Mouse (Mus musculus) embryonic facial prominence, embryonic 15.5 days (tissue): Measurements from ENCODE around the gene Foxd2. TPM values are rescaled to one million over a fixed set of nuclear protein-coding genes. Genes with fewer than 3 reads are reported as not detected.
A peak's percentile ranks its signal among the peaks of the same experiment; 100 is the strongest.

Experiments
- ATAC-seq: fragments of 200-750 bp; cut with Nextera tagmentation; 2 replicates; pipeline ENCODE4 v1.8.0; 2017; ENCODE audit warnings: low read depth, moderate TSS enrichment; ENCODE audit not compliant: insufficient number of reproducible peaks, low FRiP score, low TSS enrichment
- H3K27ac ChIP-seq: fragments of 300-500 bp; sonication (generic); replicated peaks from 2 replicates; pipeline ENCODE4 v1.5.1; 2015; ENCODE audit warnings: mild to moderate bottlenecking, inconsistent platforms
- H3K27me3 ChIP-seq: fragments of 300-500 bp; sonication (generic); 2 replicates; pipeline ENCODE4 v1.6.1; 2015; ENCODE audit warnings: inconsistent platforms
- H3K36me3 ChIP-seq: fragments of 300-500 bp; sonication (generic); 2 replicates; pipeline ENCODE4 v1.6.1; 2015; ENCODE audit warnings: mild to moderate bottlenecking, inconsistent platforms
- H3K4me1 ChIP-seq: fragments of 300-500 bp; sonication (generic); 2 replicates; pipeline ENCODE4 v1.6.1; 2015; ENCODE audit warnings: inconsistent platforms
- H3K4me2 ChIP-seq: fragments of 300-500 bp; sonication (generic); replicated peaks from 2 replicates; pipeline ENCODE4 v1.6.1; 2015; ENCODE audit warnings: mild to moderate bottlenecking, inconsistent platforms
- H3K4me3 ChIP-seq: fragments of 300-500 bp; sonication (generic); replicated peaks from 2 replicates; pipeline ENCODE4 v1.5.1; 2015; ENCODE audit warnings: mild to moderate bottlenecking, inconsistent platforms
- H3K9ac ChIP-seq: fragments of 300-500 bp; sonication (generic); 2 replicates; pipeline ENCODE4 v1.6.1; 2015; ENCODE audit warnings: inconsistent platforms
- H3K9me3 ChIP-seq: fragments of 300-500 bp; sonication (generic); replicated peaks from 2 replicates; pipeline ENCODE4 v1.6.1; 2016; ENCODE audit warnings: inconsistent platforms
- WGBS: fragments of 180-500 bp; shearing (Covaris S2); methylation state at CpG from one replicate; pipeline ENCODE4 v1.1.7; 2015; 5-methylcytosine and 5-hydroxymethylcytosine counted together
- polyA plus RNA-seq: library from polyadenylated mRNA; unstranded; fragments of >200 nt; fragmentation: Nextera tagmentation; extraction: Ambion mirVana; gene quantifications from 2 replicates; pipeline ENCODE4 v1.2.1, GENCODE M21; 2015

The Foxd2 gene
- polyA plus RNA-seq, 1 experiment from 2014 or later: 1.8 TPM

GRCm38 (mm10) chr4:114938248-114938647 lies 29.6 kb upstream of the Foxd2 start:
- no peak overlapping the region for H3K4me3 ChIP-seq
- H3K27me3 ChIP-seq: peaks cover 33% of the 10 kb centered on the region
- WGBS: 39% methylated on average over 3 of the region's 3 CpGs
- no peak overlapping the region for H3K27ac ChIP-seq
- H3K36me3 ChIP-seq: no peaks in the 10 kb centered on the region
- peaks cover 21% of the 10 kb centered on the region for H3K4me1 ChIP-seq
- H3K9me3 ChIP-seq: no peaks in the 10 kb centered on the region
- no peak overlapping the region for H3K9ac ChIP-seq
- ATAC-seq: no peak
- no peak overlapping the region for H3K4me2 ChIP-seq

- Histone ChIP-seq H3K4me3 (no peak overlapping the region), H3K27me3 (peaks cover 31% of the 10 kb centered on the region), H3K27ac (no peak overlapping the region), H3K4me2 (no peak overlapping the region), H3K36me3 (no peaks in the 10 kb centered on the region), H3K9me3 (no peaks in the 10 kb centered on the region), H3K4me1 (peaks cover 17% of the 10 kb centered on the region), H3K9ac (no peak overlapping the region)
- ATAC-seq: peak; percentile 84
- 14% methylated on average over 4 of the region's 4 CpGs for WGBS
Observed at GRCm38 (mm10) chr4:114937459-114938047, 28.9 kb upstream of the Foxd2 start.

- no peak for ATAC-seq
- no peaks in the 10 kb centered on the region for H3K36me3 ChIP-seq
- peaks cover 12% of the 10 kb centered on the region for H3K4me1 ChIP-seq
- no peak overlapping the region for H3K9ac ChIP-seq
- no peak overlapping the region for H3K4me2 ChIP-seq
- no peak overlapping the region for H3K4me3 ChIP-seq
- H3K9me3 ChIP-seq: no peaks in the 10 kb centered on the region
- H3K27ac ChIP-seq: no peak overlapping the region
- H3K27me3 ChIP-seq: peaks cover 39% of the 10 kb centered on the region
- WGBS: 89% methylated on average over 6 of the region's 6 CpGs
Observed at GRCm38 (mm10) chr4:114934188-114934587, 25.5 kb upstream of the Foxd2 start.

- no peaks in the 10 kb centered on the region for H3K36me3 ChIP-seq
- no peak for ATAC-seq
- H3K4me3 ChIP-seq: no peak overlapping the region
- 71% methylated on average over 4 of the region's 4 CpGs for WGBS
- peaks cover 50% of the 10 kb centered on the region for H3K27me3 ChIP-seq
- H3K27ac ChIP-seq: no peak overlapping the region
- H3K4me1 ChIP-seq: peaks cover 10% of the 10 kb centered on the region
- no peak overlapping the region for H3K9ac ChIP-seq
- no peak overlapping the region for H3K4me2 ChIP-seq
- H3K9me3 ChIP-seq: no peaks in the 10 kb centered on the region
Observed at GRCm38 (mm10) chr4:114932747-114933146, 24.1 kb upstream of the Foxd2 start.

- Histone ChIP-seq H3K9ac (no peak overlapping the region), H3K4me3 (no peak overlapping the region), H3K9me3 (no peaks in the 10 kb centered on the region), H3K36me3 (no peaks in the 10 kb centered on the region), H3K4me2 (no peak overlapping the region), H3K4me1 (peaks cover 14% of the 10 kb centered on the region), H3K27ac (no peak overlapping the region), H3K27me3 (peaks cover 78% of the 10 kb centered on the region)
- no peak for ATAC-seq
- 29% methylated on average over 15 of the region's 15 CpGs for WGBS
Observed at GRCm38 (mm10) chr4:114929155-114929554, 20.5 kb upstream of the Foxd2 start.

GRCm38 (mm10) chr4:114925917-114926312 lies 17.2 kb upstream of the Foxd2 start, which contains the start of gene Foxe3:
Gene Foxe3, minus strand, starts transcription at chr4:114926013.
- H3K36me3 ChIP-seq: no peaks in the 10 kb centered on the region
- ATAC-seq: no peak
- H3K9ac ChIP-seq: no peak within 1 kb of the TSS; the same call in 1 of the 2 replicates
- WGBS: 1% methylated on average over 23 of the region's 25 CpGs
- peak within 1 kb of the TSS; percentile 46 for H3K4me3 ChIP-seq
- peaks cover 11% of the 10 kb centered on the region for H3K4me1 ChIP-seq
- H3K9me3 ChIP-seq: no peaks in the 10 kb centered on the region
- H3K4me2 ChIP-seq: peak within 1 kb of the TSS; percentile 81
- H3K27ac ChIP-seq: no peak within 1 kb of the TSS
- H3K27me3 ChIP-seq: peaks cover 88% of the 10 kb centered on the region

GRCm38 (mm10) chr4:114924971-114925916 lies 16.6 kb upstream of the Foxd2 start:
- no peak overlapping the region for H3K27ac ChIP-seq
- H3K27me3 ChIP-seq: peaks cover 83% of the 10 kb centered on the region
- H3K4me1 ChIP-seq: peaks cover 11% of the 10 kb centered on the region
- WGBS: under 1% methylated on average over 123 of the region's 125 CpGs
- H3K4me3 ChIP-seq: peak overlapping the region; percentile 46
- no peaks in the 10 kb centered on the region for H3K36me3 ChIP-seq
- H3K4me2 ChIP-seq: peak overlapping the region; percentile 81
- H3K9me3 ChIP-seq: no peaks in the 10 kb centered on the region
- ATAC-seq: peak; percentile 46; the same call in 1 of the 2 replicates
- no peak overlapping the region; the same call in 1 of the 2 replicates for H3K9ac ChIP-seq

- no peak overlapping the region for H3K4me2 ChIP-seq
- H3K4me1 ChIP-seq: peaks cover 14% of the 10 kb centered on the region
- H3K27ac ChIP-seq: no peak overlapping the region
- ATAC-seq: no peak
- 55% methylated on average over 2 of the region's 2 CpGs for WGBS
- H3K4me3 ChIP-seq: no peak overlapping the region
- no peaks in the 10 kb centered on the region for H3K36me3 ChIP-seq
- H3K27me3 ChIP-seq: peaks cover 66% of the 10 kb centered on the region
- H3K9ac ChIP-seq: no peak overlapping the region
- H3K9me3 ChIP-seq: no peaks in the 10 kb centered on the region
Observed at GRCm38 (mm10) chr4:114917091-114917490, 8.4 kb upstream of the Foxd2 start.

GRCm38 (mm10) chr4:114916056-114916455 lies 7.4 kb upstream of the Foxd2 start:
- H3K27me3 ChIP-seq: peaks cover 68% of the 10 kb centered on the region
- no peak for ATAC-seq
- no peaks in the 10 kb centered on the region for H3K9me3 ChIP-seq
- H3K9ac ChIP-seq: no peak overlapping the region
- no peak overlapping the region for H3K4me2 ChIP-seq
- 52% methylated on average over 4 of the region's 4 CpGs for WGBS
- H3K4me3 ChIP-seq: no peak overlapping the region
- no peaks in the 10 kb centered on the region for H3K36me3 ChIP-seq
- peaks cover 14% of the 10 kb centered on the region for H3K4me1 ChIP-seq
- H3K27ac ChIP-seq: no peak overlapping the region

- ATAC-seq: no peak
- 2% methylated on average over 13 of the region's 13 CpGs for WGBS
- H3K27me3 ChIP-seq: peaks cover 85% of the 10 kb centered on the region
- H3K27ac ChIP-seq: no peak overlapping the region
- no peaks in the 10 kb centered on the region for H3K36me3 ChIP-seq
- H3K4me2 ChIP-seq: 0 out of 2 replicates have a peak overlapping the region, but pooled peaks have one; percentile 29
- no peak overlapping the region for H3K4me3 ChIP-seq
- H3K9me3 ChIP-seq: no peaks in the 10 kb centered on the region
- no peak overlapping the region for H3K9ac ChIP-seq
- H3K4me1 ChIP-seq: peaks cover 23% of the 10 kb centered on the region
Observed at GRCm38 (mm10) chr4:114913594-114913962, 4.9 kb upstream of the Foxd2 start.
